Mouse (Mus musculus) leukemia stem cell, adult 10-12 weeks (primary cell): ENCODE results near the gene Olfr384. TPM values are rescaled to one million over a fixed set of nuclear protein-coding genes. Genes with fewer than 3 reads are reported as not detected.

ENCODE experiments used
- polyA plus RNA-seq: library from polyadenylated mRNA; stranded (reverse); fragments of >175 nt; gene quantifications from 2 replicates; pipeline ENCODE4 v1.2.3, GENCODE M21; 2012; ENCODE audit warnings: low replicate concordance

Olfr384 gene
- polyA plus RNA-seq: not detected in 2 replicates

GRCm38 (mm10) chr11:73598294-73598693, at the start of gene Olfr384:
Olfr384 (plus strand) TSS chr11:73598594.

DNA sequence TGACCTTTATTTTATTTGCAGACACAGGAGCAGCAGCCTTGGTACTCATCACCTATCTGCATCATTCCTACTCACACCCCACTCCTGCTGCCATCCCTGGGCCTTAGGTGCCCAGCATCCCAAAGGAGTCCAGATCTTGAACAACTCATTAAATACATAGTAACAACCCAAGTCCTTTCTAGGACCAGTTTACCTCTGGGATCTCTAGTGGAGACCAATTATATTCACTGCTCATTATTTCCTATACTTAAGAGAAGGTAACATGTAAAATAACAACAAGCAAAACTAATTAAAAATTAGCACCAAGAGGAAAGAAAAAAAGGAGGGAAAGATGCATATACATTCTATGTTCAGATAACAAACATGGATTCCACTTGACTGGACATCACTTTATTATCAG, 5.5 kb upstream of the Olfr384 start, which contains the start of gene Olfr385:
TSS of gene Olfr385 (minus strand) at position 101 of the 400 bp plus-strand sequence.

Other genes with a start within 250 kb of the Olfr384 start
- not detected in 2 replicates for gene Olfr20, start 247.8 kb upstream of the Olfr384 start, polyA plus RNA-seq
- not detected in 2 replicates for gene Olfr376, start 227.3 kb upstream of the Olfr384 start, polyA plus RNA-seq
- not detected in 2 replicates for gene Olfr1, start 199.0 kb upstream of the Olfr384 start, polyA plus RNA-seq
- gene Olfr378, start 170.1 kb upstream of the Olfr384 start, polyA plus RNA-seq: not detected in 2 replicates
- not detected in 2 replicates for gene Olfr380, start 141.1 kb upstream of the Olfr384 start, polyA plus RNA-seq
- not detected in 2 replicates for gene Olfr381, start 107.0 kb upstream of the Olfr384 start, polyA plus RNA-seq
- gene Olfr382, start 81.4 kb upstream of the Olfr384 start, polyA plus RNA-seq: not detected in 2 replicates
- gene Olfr385, start 5.6 kb upstream of the Olfr384 start, polyA plus RNA-seq: not detected in 2 replicates
- not detected in 2 replicates for gene Zfp735, start 90.2 kb downstream of the Olfr384 start, polyA plus RNA-seq
- not detected in 2 replicates for gene Olfr389, start 182.1 kb downstream of the Olfr384 start, polyA plus RNA-seq
- gene Olfr390, start 184.4 kb downstream of the Olfr384 start, polyA plus RNA-seq: not detected in 2 replicates
- gene Olfr391-ps, start 204.5 kb downstream of the Olfr384 start, polyA plus RNA-seq: not detected in 2 replicates
- gene Olfr392, start 218.5 kb downstream of the Olfr384 start, polyA plus RNA-seq: not detected in 2 replicates